Mouse (Mus musculus): ENCODE results near the gene Tac1.

GRCm38 (mm10) chr6:7555688-7556476 lies 1.2 kb downstream of the Tac1 start:
- TF ChIP-seq POLR2A (IDR thresholded peaks at IDR 0.05; ENCODE audit: insufficient read depth, low read length) (no peak), CTCF (IDR thresholded peaks at IDR 0.05; ENCODE audit: low read depth, low read length) (no peak)
